8 mouse cellular contexts compared by ENCODE assay signal in the genomic region with DNA sequence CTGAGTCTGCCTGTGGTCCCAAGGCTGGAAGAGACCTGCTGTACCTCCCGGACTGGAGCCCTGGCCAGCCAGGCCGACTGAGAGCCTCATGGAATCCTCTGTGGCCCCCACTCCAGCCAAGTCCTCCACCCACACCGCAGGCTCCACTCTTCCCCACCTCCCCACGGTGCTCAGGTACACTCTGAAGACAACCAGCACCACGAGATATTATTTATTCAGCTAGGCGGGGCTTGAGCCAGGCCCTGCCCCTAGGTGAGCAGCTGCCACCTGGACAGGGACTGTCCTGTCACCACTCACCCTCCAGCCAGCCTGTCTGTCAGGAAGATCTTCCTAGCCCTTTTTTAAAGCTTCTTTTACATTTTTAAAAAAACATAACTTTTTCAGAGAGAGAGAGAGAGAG. TPM values are rescaled to one million over a fixed set of nuclear protein-coding genes. Genes with fewer than 3 reads are reported as not detected.
A peak's percentile ranks its signal among the peaks of the same experiment; 100 is the strongest.
DNase-seq lines count a peak whose midpoint lies in the region; ATAC-seq and TF ChIP-seq lines count a peak whose summit lies in the region.

No protein-coding gene starts in this region.

- H3K9me3 ChIP-seq in limb, embryonic 14.5 days (ENCODE audit: control insufficient read depth, low read length) = no peaks in the 10 kb centered on the region
- H3K9me3 ChIP-seq in stomach, postnatal 0 days (ENCODE audit: control insufficient read depth, low read length) = no peaks in the 10 kb centered on the region

- peaks cover 7% of the 10 kb centered on the region for H3K4me1 ChIP-seq in limb, embryonic 14.5 days (ENCODE audit: control insufficient read depth, insufficient read depth, low read length)
- H3K4me1 ChIP-seq in stomach, postnatal 0 days (replicated peaks; ENCODE audit: control insufficient read depth, insufficient read depth) = no peaks in the 10 kb centered on the region

- H3K27me3 ChIP-seq in limb, embryonic 14.5 days (ENCODE audit: control insufficient read depth, insufficient read depth, low read length) = no peaks in the 10 kb centered on the region
- H3K27me3 ChIP-seq in stomach, postnatal 0 days (ENCODE audit: control insufficient read depth, insufficient read depth, low read length) = no peaks in the 10 kb centered on the region

- H3K4me2 ChIP-seq in limb, embryonic 14.5 days (replicated peaks; ENCODE audit: low read depth, low read length, severe bottlenecking) = peak overlapping the region; percentile 54
- peak overlapping the region; percentile 34; the same call in 1 of the 2 replicates for H3K4me2 ChIP-seq in stomach, postnatal 0 days (replicated peaks; ENCODE audit: low read depth)

- peak; percentile 6 for DNase-seq in cerebellum, adult 11-12 months
- DNase-seq in cerebellum, postnatal 14 days = no peak
- DNase-seq in thymus, postnatal 4 days = peak; percentile 14
- DNase-seq in thymus, postnatal 25 days = no peak
- DNase-seq in limb, embryonic 14.5 days (ENCODE audit: low spot score) = no peak
- no peak for DNase-seq in stomach, postnatal 0 days (ENCODE audit: low spot score)
- DNase-seq in c-Kit-positive CD71-positive TER-119-positive erythroid progenitor cells, embryonic 14.5 days (ENCODE audit: low spot score) = no peak
- no peak for DNase-seq in urinary bladder, postnatal 4 days (ENCODE audit: low spot score in 2 of 2)

- 67% methylated on average over 6 of the region's 6 CpGs for WGBS in limb, embryonic 14.5 days
- 50% methylated on average over 6 of the region's 6 CpGs for WGBS in stomach, postnatal 0 days

- H3K27ac ChIP-seq in limb, embryonic 14.5 days (replicated peaks; ENCODE audit: low read depth, low read length) = no peak overlapping the region
- no peak overlapping the region for H3K27ac ChIP-seq in stomach, postnatal 0 days (replicated peaks)

- H3K4me3 ChIP-seq in limb, embryonic 14.5 days (replicated peaks; ENCODE audit: low read length) = peak overlapping the region; percentile 64
- peak overlapping the region; percentile 4; the same call in 1 of the 2 replicates for H3K4me3 ChIP-seq in stomach, postnatal 0 days (ENCODE audit: low read depth, low read length)

- no peak for TF ChIP-seq CTCF in stomach, postnatal 0 days (IDR thresholded peaks at IDR 0.05; ENCODE audit: low read depth)

- TF ChIP-seq POLR2A in limb, embryonic 14.5 days (IDR thresholded peaks at IDR 0.05; ENCODE audit: borderline replicate concordance, extremely low read depth, insufficient read depth, insufficient read length) = no peak

- TF ChIP-seq EP300 in stomach, postnatal 0 days (optimal IDR thresholded peaks at IDR 0.05) = no peak

- ATAC-seq in limb, embryonic 14.5 days (ENCODE audit: low FRiP score, low read depth) = no peak
- ATAC-seq in stomach, postnatal 0 days (ENCODE audit: low FRiP score, low TSS enrichment) = 0 out of 2 replicates have a peak, but pooled peaks have one; percentile 13

- H3K36me3 ChIP-seq in limb, embryonic 14.5 days (ENCODE audit: control insufficient read depth, insufficient read depth, low read length) = no peaks in the 10 kb centered on the region
- no peaks in the 10 kb centered on the region for H3K36me3 ChIP-seq in stomach, postnatal 0 days (ENCODE audit: control insufficient read depth, insufficient read depth, low read length)

- peak overlapping the region; percentile 65; the same call in 1 of the 2 replicates for H3K9ac ChIP-seq in limb, embryonic 14.5 days (ENCODE audit: low read depth, low read length, severe bottlenecking)
- H3K9ac ChIP-seq in stomach, postnatal 0 days (ENCODE audit: low read length) = no peak overlapping the region

RNA-seq across cellular contexts. Expression of gene Shcbp1, which starts 1.1 kb away (rescaled TPM):
- polyA plus RNA-seq in limb, embryonic 14.5 days (2012; rRNA removed) = 26.4 and 34.6 TPM in 2 replicates
- polyA plus RNA-seq in limb, embryonic 14.5 days (2014; fragmentation: Nextera tagmentation; extraction: Ambion mirVana) = 55.1 and 58.8 TPM in 2 replicates
- 15.6 and 18.6 TPM in 2 replicates for polyA plus RNA-seq in stomach, postnatal 0 days (2015; fragmentation: Nextera tagmentation; extraction: Ambion mirVana)

Comparison
In these comparisons a context has a peak if more than half of its experiments do, and no peak if none do; other contexts are left out.
1. DNase-seq: peak in cerebellum, adult 11-12 months (single experiment) and thymus, postnatal 4 days (single experiment); none in cerebellum, postnatal 14 days (0 of 2), thymus, postnatal 25 days (single experiment), limb, embryonic 14.5 days (single experiment), stomach, postnatal 0 days (single experiment), c-Kit-positive CD71-positive TER-119-positive erythroid progenitor cells, embryonic 14.5 days (single experiment) and urinary bladder, postnatal 4 days (0 of 2).